Mouse (Mus musculus) midbrain, postnatal 0 days (tissue): ENCODE data around the gene Olfr420. TPM values are rescaled to one million over a fixed set of nuclear protein-coding genes. Genes with fewer than 3 reads are reported as not detected.

ENCODE experiments used
- ATAC-seq: fragments of 200-750 bp; cut with Nextera tagmentation; 2 replicates; pipeline ENCODE4 v1.8.0; 2017; ENCODE audit warnings: moderate number of reproducible peaks, mild to moderate bottlenecking, moderate TSS enrichment, moderate library complexity; ENCODE audit not compliant: low FRiP score
- DNase-seq: peaks from one replicate; pipeline ENCODE4 v3.0.0-alpha.2; 2015; ENCODE audit warnings: low spot score
- H3K27ac ChIP-seq: fragments of 300-500 bp; sonication (generic); 2 replicates; pipeline ENCODE4 v1.5.1; 2014; ENCODE audit warnings: low read depth, mild to moderate bottlenecking, low read length, mixed read lengths
- H3K27me3 ChIP-seq: fragments of 300-500 bp; sonication (generic); 2 replicates; pipeline ENCODE4 v1.6.1; 2014; ENCODE audit warnings: low read length, control low read depth, mixed read lengths; ENCODE audit not compliant: insufficient read depth
- H3K36me3 ChIP-seq: fragments of 300-500 bp; sonication (generic); 2 replicates; pipeline ENCODE4 v1.6.1; 2014; ENCODE audit warnings: low read length, control low read depth, mixed read lengths; ENCODE audit not compliant: insufficient read depth
- H3K4me1 ChIP-seq: fragments of 300-500 bp; sonication (generic); 2 replicates; pipeline ENCODE4 v1.6.1; 2014; ENCODE audit warnings: mild to moderate bottlenecking, control low read depth, antibody characterized with exemption, low read length, mixed read lengths; ENCODE audit not compliant: insufficient read depth
- H3K4me2 ChIP-seq: fragments of 300-500 bp; sonication (generic); 2 replicates; pipeline ENCODE4 v1.6.1; 2014; ENCODE audit warnings: low read depth, mild to moderate bottlenecking, low read length, mixed read lengths; ENCODE audit not compliant: poor library complexity, severe bottlenecking
- H3K4me3 ChIP-seq: fragments of 300-500 bp; sonication (generic); 2 replicates; pipeline ENCODE4 v1.5.1; 2014; ENCODE audit warnings: low read depth, mild to moderate bottlenecking, low read length, moderate library complexity
- H3K9ac ChIP-seq: fragments of 300-500 bp; sonication (generic); replicated peaks from 2 replicates; pipeline ENCODE4 v1.6.1; 2014; ENCODE audit warnings: mild to moderate bottlenecking, low read length, moderate library complexity, mixed read lengths; ENCODE audit not compliant: poor library complexity, severe bottlenecking
- H3K9me3 ChIP-seq: fragments of 300-500 bp; sonication (generic); 2 replicates; pipeline ENCODE4 v1.6.1; 2016; ENCODE audit warnings: low read length, control low read depth
- CTCF ChIP-seq: IDR thresholded peaks from 2 replicates; pipeline ENCODE4 v1.5.1; 2016; ENCODE audit warnings: antibody characterized with exemption, mild to moderate bottlenecking
- WGBS: fragments of 180-500 bp; shearing (Covaris S2); extraction: QIAGEN DNeasy Blood & Tissue Kit; methylation state at CpG from one replicate; pipeline ENCODE4 v1.1.7; 2014; 5-methylcytosine and 5-hydroxymethylcytosine counted together
- polyA plus RNA-seq: library from polyadenylated mRNA; unstranded; fragments of >200 nt; fragmentation: Nextera tagmentation; extraction: Ambion mirVana; gene quantifications from 2 replicates; pipeline ENCODE4 v1.2.1, GENCODE M21; 2015
- total RNA-seq: library from RNA; depleted of rRNA; stranded (reverse); fragments of >200 nt; gene quantifications from 2 replicates; pipeline ENCODE4 v1.2.3, GENCODE M21; 2014; rRNA removed

Gene Olfr420
- not detected in 2 replicates for total RNA-seq
- not detected in 2 replicates for polyA plus RNA-seq

DNA sequence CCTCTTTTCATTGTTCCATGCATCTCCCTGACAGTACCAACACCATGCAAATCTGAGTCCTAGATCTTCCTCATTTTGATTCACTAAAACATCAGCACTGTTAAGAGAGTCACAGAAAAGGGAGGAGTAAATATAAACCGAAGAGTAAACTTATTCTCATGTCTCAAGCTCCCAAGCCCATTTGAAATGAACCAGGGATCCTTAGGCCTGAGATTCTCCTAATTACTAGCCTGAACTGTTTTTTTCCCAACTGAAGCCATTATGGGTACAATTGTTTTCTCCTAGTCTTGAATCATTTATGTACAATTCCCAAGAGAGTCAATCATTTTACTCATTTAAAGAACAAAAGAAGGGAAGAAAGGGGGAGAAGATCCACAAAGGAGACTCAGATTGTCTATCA, at the start of gene Olfr420:
Gene Olfr420, plus strand, starts transcription at position 301 of the 400 bp plus-strand sequence.
- no peaks in the 10 kb centered on the region for H3K27me3 ChIP-seq
- H3K36me3 ChIP-seq = no peaks in the 10 kb centered on the region
- TF ChIP-seq CTCF = no peak
- no peak within 1 kb of the TSS for H3K9ac ChIP-seq
- no peaks in the 10 kb centered on the region for H3K9me3 ChIP-seq
- no peak for ATAC-seq
- H3K4me3 ChIP-seq = no peak within 1 kb of the TSS
- WGBS = 87% methylated on average over 1 of the region's 1 CpGs
- H3K27ac ChIP-seq = no peak within 1 kb of the TSS
- H3K4me1 ChIP-seq = no peaks in the 10 kb centered on the region
- no peak for DNase-seq
- no peak within 1 kb of the TSS for H3K4me2 ChIP-seq

DNA sequence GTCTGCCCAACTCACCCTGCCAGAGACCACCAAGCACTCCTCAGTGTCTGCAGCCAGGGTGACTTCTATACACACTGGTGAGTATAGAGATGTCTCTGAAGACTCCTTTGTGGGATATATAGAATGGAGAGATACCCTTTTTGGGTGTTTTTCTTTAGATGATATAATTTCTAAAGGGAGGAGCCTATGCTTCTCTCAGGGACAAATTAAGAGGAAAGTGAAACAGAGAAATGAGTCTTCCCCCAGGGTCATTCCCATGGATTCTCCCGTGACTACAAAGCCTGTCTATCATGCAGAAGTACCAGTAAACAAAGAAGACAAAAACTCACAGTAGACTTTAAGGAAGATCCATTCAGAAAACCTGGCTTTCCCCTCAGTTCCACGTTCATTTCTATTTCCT, 34.4 kb upstream of the Olfr420 start, which contains the start of gene Olfr231:
Gene Olfr231, minus strand, starts transcription at position 101 of the 400 bp plus-strand sequence.
- ATAC-seq (no peak), DNase-seq (no peak)
- no peak within 1 kb of the TSS for H3K4me3 ChIP-seq
- H3K27ac ChIP-seq = no peak within 1 kb of the TSS
- 51% methylated on average over 2 of the region's 2 CpGs for WGBS
- no peaks in the 10 kb centered on the region for H3K27me3 ChIP-seq
- H3K4me1 ChIP-seq = no peaks in the 10 kb centered on the region
- TF ChIP-seq CTCF = no peak
- no peaks in the 10 kb centered on the region for H3K36me3 ChIP-seq
- H3K9ac ChIP-seq = no peak within 1 kb of the TSS
- H3K4me2 ChIP-seq = no peak within 1 kb of the TSS
- no peaks in the 10 kb centered on the region for H3K9me3 ChIP-seq

DNA sequence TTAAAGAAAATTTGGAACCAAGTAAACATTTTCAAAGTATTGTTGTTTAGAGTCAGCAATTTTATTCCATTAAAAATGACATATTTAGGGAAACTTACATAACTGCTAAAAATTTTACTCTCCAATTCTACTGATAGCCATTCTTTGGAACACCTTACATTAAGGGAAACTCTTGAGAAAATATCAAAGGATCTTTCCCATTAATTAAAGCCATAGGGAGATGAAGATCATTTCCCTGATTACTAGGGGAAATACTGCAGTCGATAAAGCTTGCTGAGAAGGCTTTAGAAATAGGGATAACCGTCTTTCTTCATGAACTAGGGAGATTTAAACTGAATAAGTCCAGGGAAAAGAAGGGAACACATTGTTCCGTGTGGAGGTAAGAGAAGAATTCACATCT, 24.2 kb upstream of the Olfr420 start, which contains the start of gene Olfr424:
Gene Olfr424, plus strand, starts transcription at position 301 of the 400 bp plus-strand sequence.
- Histone ChIP-seq H3K27me3 (no peaks in the 10 kb centered on the region), H3K4me1 (no peaks in the 10 kb centered on the region), H3K36me3 (no peaks in the 10 kb centered on the region), H3K9me3 (no peaks in the 10 kb centered on the region), H3K4me2 (no peak within 1 kb of the TSS), H3K9ac (no peak within 1 kb of the TSS), H3K4me3 (no peak within 1 kb of the TSS), H3K27ac (no peak within 1 kb of the TSS)
- ATAC-seq = no peak
- TF ChIP-seq CTCF = no peak
- no peak for DNase-seq
- WGBS = 68% methylated on average over 3 of the region's 3 CpGs

DNA sequence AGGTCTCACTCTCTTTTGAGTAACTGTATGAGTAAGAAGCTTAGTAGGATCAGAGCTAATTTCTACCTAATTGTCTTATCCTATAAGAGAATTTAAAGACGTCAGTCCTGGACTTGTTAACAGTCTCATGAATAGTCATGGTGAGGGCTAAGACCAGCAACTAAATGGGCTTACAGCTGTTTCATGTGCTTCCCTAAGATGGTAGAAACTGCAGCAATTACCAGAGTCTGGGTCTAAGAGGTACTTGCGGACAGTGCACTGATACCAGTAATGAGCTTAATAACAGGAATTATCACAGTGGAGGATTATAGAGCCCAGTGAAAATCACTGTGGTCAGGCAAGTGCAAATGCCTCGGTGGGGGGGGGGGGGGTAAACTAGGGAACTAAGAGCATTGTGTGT, 23.4 kb upstream of the Olfr420 start:
- H3K4me2 ChIP-seq = no peak overlapping the region
- 49% methylated on average over 3 of the region's 3 CpGs for WGBS

DNA sequence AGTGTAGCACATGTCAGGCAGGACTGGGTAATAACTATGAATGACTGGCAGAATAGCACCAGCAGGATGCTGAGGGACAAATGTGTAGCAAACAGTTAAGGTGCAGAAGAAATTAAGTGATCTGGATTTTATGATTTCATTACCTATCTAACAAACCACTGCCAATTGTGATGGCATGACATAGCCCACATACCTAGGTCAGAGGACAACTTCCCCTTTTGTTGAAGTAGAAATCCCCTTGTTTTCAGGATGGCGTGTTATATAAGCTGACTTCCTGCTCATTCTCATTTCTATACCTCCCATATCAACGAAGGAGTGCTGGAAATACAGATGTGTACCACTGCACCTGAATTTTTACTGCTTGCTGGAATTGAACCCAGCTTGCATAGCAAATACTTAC, 14.0 kb upstream of the Olfr420 start:
- no peak overlapping the region for H3K4me2 ChIP-seq
- H3K9me3 ChIP-seq = no peaks in the 10 kb centered on the region
- no peak overlapping the region for H3K27ac ChIP-seq
- H3K9ac ChIP-seq = no peak overlapping the region
- WGBS = 86% methylated on average over 2 of the region's 2 CpGs
- TF ChIP-seq CTCF = no peak
- H3K27me3 ChIP-seq = no peaks in the 10 kb centered on the region
- DNase-seq (no peak), ATAC-seq (no peak)
- H3K36me3 ChIP-seq = no peaks in the 10 kb centered on the region
- no peak overlapping the region for H3K4me3 ChIP-seq
- H3K4me1 ChIP-seq = no peaks in the 10 kb centered on the region

More for the DNA sequence above, 23.4 kb upstream of the Olfr420 start:
- Histone ChIP-seq H3K4me1 (no peaks in the 10 kb centered on the region), H3K27ac (no peak overlapping the region), H3K9ac (no peak overlapping the region), H3K4me3 (no peak overlapping the region), H3K27me3 (no peaks in the 10 kb centered on the region), H3K9me3 (no peaks in the 10 kb centered on the region), H3K36me3 (no peaks in the 10 kb centered on the region)
- TF ChIP-seq CTCF = no peak
- no peak for ATAC-seq
- DNase-seq = no peak

DNA sequence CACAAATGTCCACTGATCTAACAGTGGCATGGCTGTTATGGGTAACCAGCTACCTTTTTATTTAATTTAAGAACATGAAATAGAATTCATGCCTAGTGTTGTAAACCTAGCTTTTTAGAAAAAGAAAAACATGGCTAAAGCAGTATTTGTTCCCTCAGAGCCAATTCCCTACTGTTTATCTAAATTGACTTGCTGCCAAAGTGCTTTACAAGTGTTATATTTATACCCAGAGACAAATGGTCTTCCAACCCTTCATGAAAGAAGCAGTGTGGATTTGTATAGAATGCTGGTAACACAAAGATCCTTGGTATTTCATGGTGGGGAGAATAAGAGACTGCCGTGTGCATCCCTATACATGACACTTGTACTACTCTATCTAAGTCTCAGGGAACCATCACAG, 8.7 kb upstream of the Olfr420 start:
- no peaks in the 10 kb centered on the region for H3K27me3 ChIP-seq
- no peak overlapping the region for H3K4me3 ChIP-seq
- H3K4me2 ChIP-seq = no peak overlapping the region
- no peaks in the 10 kb centered on the region for H3K36me3 ChIP-seq
- ATAC-seq = no peak
- no peak overlapping the region for H3K27ac ChIP-seq
- no peak overlapping the region for H3K9ac ChIP-seq
- no peaks in the 10 kb centered on the region for H3K9me3 ChIP-seq
- 83% methylated on average over 1 of the region's 1 CpGs for WGBS
- DNase-seq = no peak
- no peaks in the 10 kb centered on the region for H3K4me1 ChIP-seq
- TF ChIP-seq CTCF = no peak
